ENCODE assay signal across 14 mouse cellular contexts in the genomic region with DNA sequence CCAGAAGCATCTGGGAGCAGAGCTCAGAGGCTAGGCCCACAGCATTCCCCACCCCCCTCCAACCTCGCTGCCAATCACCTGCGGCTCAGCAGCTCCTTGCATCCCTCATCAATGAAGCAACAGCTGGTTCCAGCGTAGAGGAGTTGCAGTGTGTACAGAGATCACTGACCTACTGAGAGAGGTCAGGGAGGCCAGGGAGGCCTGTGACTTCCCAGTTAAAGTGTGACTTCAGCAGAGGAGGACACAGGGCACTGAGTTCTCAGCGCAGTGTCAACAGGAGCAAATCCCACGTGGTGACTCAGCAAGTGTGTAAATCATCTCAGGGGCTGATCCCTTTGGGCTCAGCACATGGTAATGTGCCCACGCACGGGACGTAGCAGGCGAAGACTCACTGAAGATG. TPM values are rescaled to one million over a fixed set of nuclear protein-coding genes. Genes with fewer than 3 reads are reported as not detected.
DNase-seq lines count a peak whose midpoint lies in the region; ATAC-seq lines count a peak whose summit lies in the region.
"Had no signal": no experiment of that assay in that cellular context is flagged by ENCODE, and none has a peak within 500 bp of the region (broad histone marks: within the 10 kb centered on the region; RNA-seq: fewer than 3 reads in every experiment).

No protein-coding gene starts in this region.

- H3K4me2 ChIP-seq in liver, embryonic 11.5 days, result no peak overlapping the region
- H3K4me2 ChIP-seq: forebrain, embryonic 13.5 days; neural tube, embryonic 13.5 days; stomach, embryonic 15.5 days had no signal

- H3K27me3 ChIP-seq in liver, embryonic 11.5 days (replicated peaks; ENCODE audit: control insufficient read depth, insufficient read depth, low read length), result no peaks in the 10 kb centered on the region
- H3K27me3 ChIP-seq: forebrain, embryonic 13.5 days had no signal

- no peak overlapping the region for H3K9ac ChIP-seq in liver, embryonic 11.5 days (ENCODE audit: low read depth, low read length)
- H3K9ac ChIP-seq: forebrain, embryonic 13.5 days; neural tube, embryonic 13.5 days; stomach, embryonic 15.5 days had no signal

- H3K4me1 ChIP-seq in liver, embryonic 11.5 days (replicated peaks; ENCODE audit: control insufficient read depth, insufficient read depth, low read length), result no peaks in the 10 kb centered on the region
- H3K4me1 ChIP-seq: forebrain, embryonic 13.5 days; stomach, embryonic 15.5 days had no signal

- H3K9me3 ChIP-seq in liver, embryonic 11.5 days (ENCODE audit: control insufficient read depth, low read length), result no peaks in the 10 kb centered on the region
- H3K9me3 ChIP-seq: forebrain, embryonic 13.5 days; heart, embryonic 10.5 days; neural tube, embryonic 13.5 days; stomach, embryonic 15.5 days had no signal

- H3K4me3 ChIP-seq in liver, embryonic 11.5 days (ENCODE audit: low read depth, low read length), result no peak overlapping the region
- H3K4me3 ChIP-seq: forebrain, embryonic 13.5 days; heart, embryonic 10.5 days; neural tube, embryonic 13.5 days; stomach, embryonic 15.5 days had no signal

- H3K27ac ChIP-seq in liver, embryonic 11.5 days (ENCODE audit: low read depth, low read length), result no peak overlapping the region
- H3K27ac ChIP-seq: forebrain, embryonic 13.5 days; heart, embryonic 10.5 days; hindbrain, postnatal 0 days; neural tube, embryonic 13.5 days; stomach, embryonic 15.5 days had no signal

- WGBS in liver, embryonic 11.5 days, result 49% methylated on average over 9 of the region's 9 CpGs

- peak; percentile 61 for ATAC-seq in liver, embryonic 11.5 days (replicated peaks; ENCODE audit: low FRiP score)
- ATAC-seq: forebrain, embryonic 13.5 days; hindbrain, postnatal 0 days had no signal

- DNase-seq in R1 (ENCODE audit: low read depth, low spot score), result peak; percentile 51
- DNase-seq in embryo, embryonic 10 days (ENCODE audit: low spot score), result peak; percentile 86
- DNase-seq in kidney, adult 9 months, result peak; percentile 92
- no peak for DNase-seq in liver, embryonic 11.5 days (ENCODE audit: low spot score)
- DNase-seq in lung, postnatal 14 days, result no peak
- DNase-seq in thymus, postnatal 36 days, result no peak
- DNase-seq in thymus, postnatal 14 days, result no peak
- DNase-seq: lung, postnatal 10 days; right cerebral cortex, postnatal 14 days had no signal

- H3K36me3 ChIP-seq in liver, embryonic 11.5 days (ENCODE audit: control insufficient read depth, insufficient read depth, low read length), result no peaks in the 10 kb centered on the region
- H3K36me3 ChIP-seq: heart, embryonic 10.5 days; neural tube, embryonic 13.5 days; stomach, embryonic 15.5 days had no signal

RNA-seq across cellular contexts. Expression of a gene that starts 32.2 kb away (rescaled TPM):
- 6.1 and 7.5 TPM in 2 replicates for polyA plus RNA-seq in liver, embryonic 11.5 days (2014; fragmentation: Nextera tagmentation; extraction: Ambion mirVana)

RNA-seq across cellular contexts. Expression of a gene that starts 36.4 kb away (rescaled TPM):
- polyA plus RNA-seq in liver, embryonic 11.5 days (2014; fragmentation: Nextera tagmentation; extraction: Ambion mirVana), result 85.7 and 101 TPM in 2 replicates

RNA-seq across cellular contexts. Expression of a gene that starts 37.1 kb away (rescaled TPM):
- not detected in 2 replicates for polyA plus RNA-seq in liver, embryonic 11.5 days (2014; fragmentation: Nextera tagmentation; extraction: Ambion mirVana)
- polyA plus RNA-seq: heart, embryonic 10.5 days; neural tube, embryonic 13.5 days; stomach, embryonic 15.5 days had no signal

Comparison
In these comparisons a context has a peak if more than half of its experiments do, and no peak if none do; other contexts are left out.
1. DNase-seq: peak in R1 (single experiment), embryo, embryonic 10 days (single experiment) and kidney, adult 9 months (single experiment); none in liver, embryonic 11.5 days (single experiment), lung, postnatal 14 days (single experiment), thymus, postnatal 36 days (0 of 2) and thymus, postnatal 14 days (single experiment).